Mouse (Mus musculus): ENCODE results near the gene Sec24b.

- TF ChIP-seq EP300 (IDR thresholded peaks at IDR 0.05; ENCODE audit: low read length): no peak
- no peak for TF ChIP-seq CTCF (conservative IDR thresholded peaks at IDR 0.05 in 1 of 2, IDR thresholded peaks at IDR 0.05 in 1 of 2; ENCODE audit: low read depth in 2 of 2, low read length in 2 of 2)
- no peak for TF ChIP-seq POLR2A (IDR thresholded peaks at IDR 0.05; ENCODE audit: low read depth, low read length)
- no peak for TF ChIP-seq CHD2 (IDR thresholded peaks at IDR 0.05; ENCODE audit: low read length)
- TF ChIP-seq RAD21 (IDR thresholded peaks at IDR 0.05; ENCODE audit: low read depth, low read length): no peak
- no peak for TF ChIP-seq IRF4 (IDR thresholded peaks at IDR 0.05; ENCODE audit: low read depth, low read length)
- TF ChIP-seq ETS1 (conservative IDR thresholded peaks at IDR 0.05; ENCODE audit: low read depth, low read length): no peak
- TF ChIP-seq NELFE (IDR thresholded peaks at IDR 0.05; ENCODE audit: low read depth, low read length): no peak
- TF ChIP-seq MAZ (IDR thresholded peaks at IDR 0.05; ENCODE audit: low read depth, low read length): no peak
Measured at GRCm38 (mm10) chr3:130011236-130011635, 50.1 kb downstream of the Sec24b start.
